Mouse (Mus musculus): ENCODE measurements at regions not wholly inside any gene's neighbourhood (a gene's known extent, or its start where the extent isn't known, plus 50 kb on each side); places are given as distances from the start of the nearest gene placed in this dataset.

GRCm38 (mm10) chr15:19162119-19162888 lies 343.6 kb downstream of the Cdh10 start:
- no peak for ATAC-seq (replicated peaks; ENCODE audit: low FRiP score, low read depth)

GRCm38 (mm10) chr15:19175470-19175869 lies 356.7 kb downstream of the Cdh10 start:
- 58% methylated on average over 4 of the region's 4 CpGs for WGBS
- H3K27me3 ChIP-seq (ENCODE audit: insufficient read depth, low read length), result no peaks in the 10 kb centered on the region
- ATAC-seq (replicated peaks; ENCODE audit: low FRiP score, low read depth) (no peak), DNase-seq (ENCODE audit: low spot score) (no peak)
- no peak overlapping the region for H3K4me3 ChIP-seq (replicated peaks; ENCODE audit: low read depth, low read length)
- no peaks in the 10 kb centered on the region for H3K9me3 ChIP-seq (replicated peaks; ENCODE audit: low read length)
- H3K4me1 ChIP-seq (replicated peaks; ENCODE audit: insufficient read depth, low read length), result no peaks in the 10 kb centered on the region
- H3K4me2 ChIP-seq (ENCODE audit: low read length), result no peak overlapping the region
- H3K36me3 ChIP-seq (ENCODE audit: insufficient read depth, low read length), result no peaks in the 10 kb centered on the region
- no peak overlapping the region for H3K27ac ChIP-seq
- no peak overlapping the region for H3K9ac ChIP-seq (ENCODE audit: low read depth, low read length)
- TF ChIP-seq CTCF (IDR thresholded peaks at IDR 0.05; ENCODE audit: low read depth), result no peak

More at GRCm38 (mm10) chr15:19162119-19162888, 343.6 kb downstream of the Cdh10 start:
- H3K27ac ChIP-seq, result no peak overlapping the region
- WGBS, result 85% methylated on average over 6 of the region's 6 CpGs
- DNase-seq (ENCODE audit: low spot score), result no peak
- H3K36me3 ChIP-seq (ENCODE audit: insufficient read depth, low read length), result no peaks in the 10 kb centered on the region
- no peak overlapping the region for H3K4me3 ChIP-seq (replicated peaks; ENCODE audit: low read depth, low read length)
- H3K27me3 ChIP-seq (ENCODE audit: insufficient read depth, low read length), result no peaks in the 10 kb centered on the region
- no peak for TF ChIP-seq CTCF (IDR thresholded peaks at IDR 0.05; ENCODE audit: low read depth)
- H3K4me2 ChIP-seq (ENCODE audit: low read length), result no peak overlapping the region
- H3K9ac ChIP-seq (ENCODE audit: low read depth, low read length), result no peak overlapping the region
- H3K9me3 ChIP-seq (replicated peaks; ENCODE audit: low read length), result no peaks in the 10 kb centered on the region
- H3K4me1 ChIP-seq (replicated peaks; ENCODE audit: insufficient read depth, low read length), result no peaks in the 10 kb centered on the region

Data from kidney, postnatal 0 days (tissue).